Mouse (Mus musculus) CH12F3 (cell line): ENCODE data around the gene Tmem259.

Experiments used
- in situ Hi-C: fragments of 300-500 bp; cut with MboI; formaldehyde crosslinking; loops from 2 replicates; pipeline ENCODE4 v1.14.3; 2020; ENCODE audit warnings: low sequenced_read_pairs

The Tmem259 gene

DNA sequence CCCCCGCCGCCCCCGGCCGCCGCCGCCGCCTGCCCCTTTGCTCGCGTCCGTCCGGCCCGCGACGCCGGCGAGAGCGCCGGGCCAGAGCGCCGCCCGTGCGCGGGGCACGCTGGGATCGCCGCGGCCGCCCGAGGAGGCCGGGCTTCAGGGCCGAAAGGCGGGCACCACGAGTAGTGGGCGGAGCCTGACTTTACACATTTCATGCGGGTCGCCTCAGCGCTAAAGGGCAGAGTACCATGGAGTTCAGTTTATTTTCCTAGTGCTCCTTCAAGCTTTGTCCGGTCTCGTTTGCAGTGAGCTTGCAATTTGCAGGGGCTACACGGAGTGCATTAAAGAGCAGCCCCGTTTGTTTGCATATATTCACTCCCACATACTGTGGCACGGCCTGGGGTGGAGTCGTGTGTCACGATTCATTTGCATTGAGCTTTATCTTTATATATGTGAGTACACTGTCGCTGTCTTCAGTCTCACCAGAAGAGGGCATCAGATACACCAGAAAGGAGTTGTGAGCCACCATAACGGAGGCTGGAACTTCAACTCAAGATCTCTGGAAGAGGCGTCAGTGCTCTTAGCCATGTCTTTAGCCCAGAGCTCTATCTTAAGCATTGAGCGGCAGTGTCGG, at the start of gene Tmem259:
Gene Tmem259, minus strand, starts transcription at position 136 of the 622 bp plus-strand sequence.
- in situ Hi-C loops = loop anchor here (10.0 kb wide), 1 partner anchor 160 kb away; the partner anchor contains the start of genes Cbarp and Midn

- in situ Hi-C loops = no loop called here
Measured at GRCm38 (mm10) chr10:80032799-80033480, 48.8 kb upstream of the Tmem259 start.

DNA sequence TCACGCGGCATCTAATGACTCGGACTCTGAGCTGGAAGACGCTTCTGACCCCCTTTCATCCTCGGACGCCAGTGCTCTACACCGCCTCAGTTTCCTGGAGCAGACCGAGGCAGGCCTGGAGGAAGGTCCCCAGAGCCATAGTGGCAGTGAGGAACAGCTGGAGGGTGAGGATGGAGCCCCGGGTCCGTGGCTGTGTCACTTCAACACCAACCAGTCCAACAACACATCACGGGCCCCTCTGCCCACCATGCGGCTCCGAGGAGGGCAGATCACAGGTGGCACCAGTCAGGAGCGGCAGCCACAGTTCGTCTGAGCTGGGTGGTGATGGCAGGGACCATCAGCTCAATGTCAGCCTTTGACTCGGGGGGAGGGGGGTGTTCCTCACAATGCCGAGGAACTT, 46.6 kb upstream of the Tmem259 start:
- in situ Hi-C loops = no loop called here

- in situ Hi-C loops = no loop called here
Measured at GRCm38 (mm10) chr10:80030191-80030590, 46.1 kb upstream of the Tmem259 start.

- in situ Hi-C loops = no loop called here
Measured at GRCm38 (mm10) chr10:80028521-80028846, 44.4 kb upstream of the Tmem259 start.

- in situ Hi-C loops = no loop called here
Measured at GRCm38 (mm10) chr10:80027681-80028520, 43.8 kb upstream of the Tmem259 start.

- in situ Hi-C loops = no loop called here
Measured at GRCm38 (mm10) chr10:80025889-80026288, 41.8 kb upstream of the Tmem259 start.

DNA sequence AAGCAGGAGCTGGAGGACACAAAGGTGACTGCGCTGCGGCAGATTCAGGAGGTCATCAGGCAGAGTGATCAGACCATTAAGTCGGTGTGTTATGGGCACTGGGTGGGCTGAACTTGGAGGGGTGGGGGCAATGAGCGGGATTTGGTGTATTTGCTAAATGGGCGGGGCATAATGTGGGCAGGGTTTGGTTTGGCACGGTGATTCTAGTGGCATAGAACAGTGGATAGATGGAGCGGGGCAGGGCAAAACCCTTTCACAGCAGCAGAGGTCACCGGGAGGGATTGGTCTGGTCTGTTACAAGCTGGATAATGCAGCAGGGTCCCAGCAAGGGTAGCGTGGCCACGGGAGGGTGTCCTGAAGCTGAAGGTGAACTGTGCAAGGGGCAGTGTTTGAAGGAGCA, 41.3 kb upstream of the Tmem259 start:
- in situ Hi-C loops = no loop called here

DNA sequence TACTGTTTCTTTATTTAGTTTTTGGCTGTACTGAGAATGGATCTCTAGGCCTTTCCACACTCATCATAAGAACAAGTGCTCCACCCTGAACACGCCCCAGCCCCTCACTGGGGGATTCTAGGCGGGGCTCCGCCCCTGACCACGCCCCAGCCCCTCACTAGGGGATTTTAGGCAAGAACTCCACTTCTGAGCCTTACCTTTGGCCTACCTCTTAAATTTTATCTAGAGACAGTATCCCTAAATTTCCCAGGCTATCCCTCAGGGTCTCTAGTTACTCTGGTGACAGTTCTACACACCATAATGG, 40.9 kb upstream of the Tmem259 start:
- in situ Hi-C loops = no loop called here

DNA sequence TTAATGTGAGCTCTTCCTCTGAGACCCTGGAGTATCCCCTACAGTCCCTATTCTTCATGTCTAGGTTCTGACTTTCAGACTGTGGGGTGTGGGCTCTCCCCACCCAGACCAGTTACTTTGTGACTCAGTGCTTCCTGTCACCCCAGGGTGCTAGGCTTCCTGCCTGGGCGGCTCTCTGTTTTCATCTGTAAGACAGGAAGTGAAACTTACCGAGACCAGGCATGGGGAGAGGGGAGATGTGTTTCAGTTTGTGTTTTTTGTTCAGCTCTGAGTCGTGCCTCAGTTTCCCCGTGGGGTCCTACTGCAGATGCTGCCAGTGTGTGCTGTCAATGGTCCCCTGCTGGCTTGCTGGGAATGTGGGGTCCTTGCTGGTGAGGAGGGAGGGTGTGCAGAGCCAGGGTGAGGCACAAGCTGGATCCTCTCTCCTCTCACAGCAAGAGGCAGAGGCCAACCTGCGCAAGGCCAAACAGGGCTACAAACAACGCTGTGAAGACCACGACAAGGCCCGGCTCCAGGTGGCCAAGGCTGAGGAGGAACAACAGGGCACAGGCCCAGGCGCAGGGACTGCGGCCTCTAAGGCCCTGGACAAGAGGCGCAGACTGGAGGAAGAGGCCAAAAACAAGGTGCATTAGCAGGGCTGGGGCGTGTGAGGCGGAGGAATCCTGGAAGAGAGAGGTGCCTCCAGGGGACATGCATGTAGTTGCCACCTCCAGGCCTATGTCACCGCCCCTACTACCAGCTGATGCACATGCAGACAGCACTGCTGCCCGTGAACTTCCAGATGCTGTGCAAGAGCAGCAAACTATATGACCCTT, 40.3 kb upstream of the Tmem259 start:
- in situ Hi-C loops = no loop called here

GRCm38 (mm10) chr10:80023758-80024157, 39.6 kb upstream of the Tmem259 start:
- in situ Hi-C loops = no loop called here

GRCm38 (mm10) chr10:80022806-80023205, 38.7 kb upstream of the Tmem259 start:
- in situ Hi-C loops = no loop called here

GRCm38 (mm10) chr10:80022164-80022563, 38.0 kb upstream of the Tmem259 start:
- in situ Hi-C loops = no loop called here

- in situ Hi-C loops = no loop called here
Measured at GRCm38 (mm10) chr10:80021320-80021641, 37.2 kb upstream of the Tmem259 start.

DNA sequence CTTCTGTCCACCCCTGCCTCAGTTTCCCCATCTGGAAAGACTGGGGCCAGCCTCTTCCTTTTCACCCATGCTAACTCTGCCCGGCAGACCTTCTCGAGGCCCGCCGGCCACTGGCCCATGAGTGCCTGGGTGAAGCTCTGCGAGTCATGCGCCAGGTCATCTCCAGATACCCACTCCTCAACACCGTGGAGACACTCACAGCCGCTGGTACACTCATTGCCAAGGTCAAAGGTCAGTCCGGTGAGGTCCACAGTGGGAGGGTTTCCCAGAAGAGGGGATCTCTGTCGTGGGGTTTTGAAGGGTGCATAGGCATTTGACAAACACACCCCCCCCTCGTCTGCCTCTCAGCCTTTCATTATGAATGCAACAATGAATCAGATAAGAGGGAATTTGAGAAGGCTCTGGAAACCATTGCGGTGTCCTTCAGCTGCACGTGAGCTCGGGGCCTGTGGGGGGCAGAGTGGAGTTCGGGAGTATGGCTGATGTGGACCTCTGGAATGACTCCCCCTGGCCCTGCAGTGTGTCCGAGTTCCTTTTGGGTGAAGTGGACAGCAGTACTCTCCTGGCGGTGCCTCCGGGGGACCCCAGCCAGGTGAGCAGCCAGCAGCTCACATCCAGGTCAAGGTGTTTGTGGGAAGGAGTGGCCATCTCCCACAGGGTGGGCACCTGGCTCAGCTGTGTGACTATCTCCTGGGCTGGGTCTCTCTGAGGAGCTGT, 36.6 kb upstream of the Tmem259 start:
- in situ Hi-C loops = no loop called here

DNA sequence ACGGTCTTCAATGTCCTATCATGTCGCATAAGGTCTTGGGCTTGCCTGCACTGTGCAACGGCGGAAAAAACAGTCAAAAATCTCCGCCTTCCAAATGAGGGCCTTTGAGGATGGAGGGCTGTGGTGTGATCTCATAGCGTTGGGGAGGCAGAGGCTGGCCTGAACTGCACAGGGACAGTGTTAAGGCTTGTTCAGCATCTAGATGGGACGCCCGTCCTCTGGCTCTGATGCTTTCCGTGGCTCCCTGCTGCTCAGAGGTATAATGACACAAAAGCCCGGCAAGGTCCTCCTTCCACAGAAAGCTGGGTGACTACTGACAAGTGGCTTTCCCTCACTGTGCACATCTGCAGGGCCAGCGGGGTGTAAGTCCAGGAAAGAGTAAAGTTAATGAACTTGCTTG, 36.1 kb upstream of the Tmem259 start:
- in situ Hi-C loops = no loop called here

DNA sequence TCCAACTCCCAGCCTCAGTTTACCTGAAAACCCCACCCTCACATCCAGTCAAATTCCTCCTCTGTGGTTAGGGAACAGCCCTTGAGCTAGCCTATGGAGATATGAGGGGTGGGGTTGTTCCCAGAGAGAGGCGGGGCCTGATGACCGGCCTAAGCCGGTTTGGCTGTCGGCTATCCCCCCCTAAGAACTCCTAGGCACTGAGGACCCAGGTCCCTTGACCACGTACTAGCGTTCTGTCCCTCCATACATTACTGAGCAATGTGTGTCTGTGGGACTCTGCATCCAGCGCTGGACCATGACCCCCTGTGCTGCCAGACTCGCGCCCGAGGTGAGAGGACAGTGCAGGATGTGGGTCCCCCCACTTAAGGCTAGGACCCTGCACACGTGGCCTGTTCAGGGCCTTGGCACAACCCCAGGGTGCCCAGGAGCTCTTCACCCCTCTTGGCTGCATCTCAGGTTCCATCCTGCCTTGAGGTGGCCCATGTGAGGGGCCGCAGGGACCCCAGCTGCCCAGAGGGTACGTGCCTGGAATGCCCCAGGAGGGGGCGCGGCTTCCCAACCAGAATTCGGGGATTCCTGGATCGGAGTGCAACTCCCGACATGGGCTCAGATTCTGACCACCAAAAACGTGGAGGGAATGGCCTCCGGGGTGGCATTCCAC, 35.5 kb upstream of the Tmem259 start:
- in situ Hi-C loops = no loop called here

GRCm38 (mm10) chr10:80018739-80019297, 34.7 kb upstream of the Tmem259 start:
- in situ Hi-C loops = no loop called here

DNA sequence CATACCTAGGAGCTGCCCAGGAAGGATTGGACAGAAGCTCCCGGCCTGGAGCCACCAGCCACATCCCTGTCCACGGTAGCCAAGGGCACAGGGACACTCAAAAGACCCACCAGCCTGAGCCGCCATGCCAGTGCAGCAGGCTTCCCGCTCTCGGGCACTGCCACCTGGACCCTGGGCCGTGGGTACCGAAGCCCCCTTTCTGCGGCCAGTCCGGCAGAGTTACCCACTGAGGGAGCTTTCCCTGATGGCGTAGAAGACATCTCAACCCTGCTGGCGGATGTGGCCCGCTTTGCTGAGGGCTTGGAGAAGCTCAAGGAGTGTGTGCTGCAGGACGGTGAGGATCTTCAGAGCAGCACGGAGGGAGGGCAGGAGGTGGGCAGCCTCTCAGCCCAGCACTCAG, 33.6 kb upstream of the Tmem259 start:
- in situ Hi-C loops = no loop called here

- in situ Hi-C loops = no loop called here
Measured at GRCm38 (mm10) chr10:80017361-80017760, 33.2 kb upstream of the Tmem259 start.
